8 mouse cellular contexts compared by ENCODE assay signal in the genomic region with DNA sequence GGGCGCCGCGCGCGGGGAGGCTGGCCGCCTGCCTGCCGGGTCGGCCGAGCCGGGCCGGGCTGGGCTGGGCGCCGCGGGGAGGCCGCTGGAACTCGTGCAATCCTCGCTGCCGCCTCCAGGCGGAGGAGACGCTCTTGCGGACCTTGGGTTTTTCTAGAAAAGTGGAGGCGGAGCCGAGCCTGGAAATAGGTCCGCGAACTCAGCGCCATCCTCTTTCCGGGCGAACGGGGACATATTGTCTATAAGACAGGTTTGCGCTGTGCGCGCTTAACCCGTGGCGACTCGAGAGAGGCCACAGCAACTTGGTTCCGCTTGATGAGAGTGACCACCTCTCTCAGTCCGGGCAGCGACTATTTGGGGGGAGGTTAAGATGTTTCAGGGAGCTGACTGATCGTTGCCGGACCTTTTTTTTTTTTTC. TPM values are rescaled to one million over a fixed set of nuclear protein-coding genes. Genes with fewer than 3 reads are reported as not detected.
A peak's percentile ranks its signal among the peaks of the same experiment; 100 is the strongest.
DNase-seq lines count a peak whose midpoint lies in the region; ATAC-seq lines count a peak whose summit lies in the region.

No protein-coding gene starts in this region.

- H3K36me3 ChIP-seq in hindbrain, embryonic 11.5 days (ENCODE audit: control insufficient read depth, insufficient read depth, low read length): peaks cover 17% of the 10 kb centered on the region

- H3K4me3 ChIP-seq in hindbrain, embryonic 11.5 days (ENCODE audit: low read depth, low read length): peak overlapping the region; percentile 88

- H3K4me1 ChIP-seq in hindbrain, embryonic 11.5 days (replicated peaks; ENCODE audit: control insufficient read depth, insufficient read depth, low read length): peaks cover 2% of the 10 kb centered on the region

- peak; percentile 71 for ATAC-seq in hindbrain, embryonic 11.5 days (ENCODE audit: low FRiP score)

- no peaks in the 10 kb centered on the region for H3K9me3 ChIP-seq in hindbrain, embryonic 11.5 days (ENCODE audit: control insufficient read depth, low read length)

- peak; percentile 85 for DNase-seq in Muller cell, postnatal 12 days (ENCODE audit: inconsistent ontology term)
- peak; percentile 91 for DNase-seq in cerebellum, adult 9-11 months
- peak; percentile 79 to 89 for DNase-seq in frontal cortex, adult 2 months (ENCODE audit: extremely low spot score in 1 of 2, low spot score in 1 of 2)
- DNase-seq in hindbrain, embryonic 11.5 days (ENCODE audit: low spot score): peak; percentile 90
- peak; percentile 90 to 91 for DNase-seq in layer of hippocampus, postnatal 10 days (ENCODE audit: low spot score in 2 of 2)
- DNase-seq in lung, postnatal 10 days: peak; percentile 95
- DNase-seq in ovary, postnatal 14 days (ENCODE audit: low spot score): peak; percentile 91
- peak; percentile 93 for DNase-seq in thymus, postnatal 14 days

- H3K27me3 ChIP-seq in hindbrain, embryonic 11.5 days (ENCODE audit: control insufficient read depth, insufficient read depth, low read length): no peaks in the 10 kb centered on the region

- H3K27ac ChIP-seq in hindbrain, embryonic 11.5 days (ENCODE audit: low read depth, low read length): peak overlapping the region; percentile 96

- peak overlapping the region; percentile 53 for H3K4me2 ChIP-seq in hindbrain, embryonic 11.5 days (replicated peaks; ENCODE audit: low read depth, low read length)

- under 1% methylated on average over 39 of the region's 40 CpGs for WGBS in hindbrain, embryonic 11.5 days

- peak overlapping the region; percentile 94 for H3K9ac ChIP-seq in hindbrain, embryonic 11.5 days (ENCODE audit: low read depth, low read length)

RNA-seq across cellular contexts. Expression of gene Tpt1, which starts 0.8 kb away (rescaled TPM):
- 908 and 941 TPM in 2 replicates for polyA plus RNA-seq in frontal cortex, adult 2 months (2012; rRNA removed)
- 1,005 and 1,072 TPM in 2 replicates for polyA plus RNA-seq in hindbrain, embryonic 11.5 days (2014; fragmentation: Nextera tagmentation; extraction: Ambion mirVana)
- 1,000 to 10,000 TPM; 1,133 to 1,398 TPM for total RNA-seq in layer of hippocampus, postnatal 10 days (2021)

RNA-seq across cellular contexts. Expression of gene Slc25a30, which starts 58.9 kb away (rescaled TPM):
- 7.3 and 8.1 TPM in 2 replicates for polyA plus RNA-seq in frontal cortex, adult 2 months (2012; rRNA removed)
- 9.3 and 11.3 TPM in 2 replicates for polyA plus RNA-seq in hindbrain, embryonic 11.5 days (2014; fragmentation: Nextera tagmentation; extraction: Ambion mirVana)
- 10 to 100 TPM; 11.0 to 12.9 TPM for total RNA-seq in layer of hippocampus, postnatal 10 days (2021)

Comparison
In these comparisons a context has a peak if more than half of its experiments do, and no peak if none do; other contexts are left out.
1. Peak in every context shown above with its lines: DNase-seq, ATAC-seq, H3K4me3 ChIP-seq and H3K27ac ChIP-seq.